Mouse (Mus musculus) lung, adult 18-20 months (tissue): ENCODE results near the gene Gnb3.
A peak's percentile ranks its signal among the peaks of the same experiment; 100 is the strongest.
"Not testable (repeated sequence)": the region's sequence is repeated elsewhere in the genome, so short reads cannot be mapped to it uniquely, and the experiment has no call there.

Experiments
- DNase-seq, 2 experiments: peaks; one replicate each; pipeline ENCODE4 v3.0.0; 2022; ENCODE audit warnings: mixed read lengths in 2 of 2

Gene Gnb3

DNA sequence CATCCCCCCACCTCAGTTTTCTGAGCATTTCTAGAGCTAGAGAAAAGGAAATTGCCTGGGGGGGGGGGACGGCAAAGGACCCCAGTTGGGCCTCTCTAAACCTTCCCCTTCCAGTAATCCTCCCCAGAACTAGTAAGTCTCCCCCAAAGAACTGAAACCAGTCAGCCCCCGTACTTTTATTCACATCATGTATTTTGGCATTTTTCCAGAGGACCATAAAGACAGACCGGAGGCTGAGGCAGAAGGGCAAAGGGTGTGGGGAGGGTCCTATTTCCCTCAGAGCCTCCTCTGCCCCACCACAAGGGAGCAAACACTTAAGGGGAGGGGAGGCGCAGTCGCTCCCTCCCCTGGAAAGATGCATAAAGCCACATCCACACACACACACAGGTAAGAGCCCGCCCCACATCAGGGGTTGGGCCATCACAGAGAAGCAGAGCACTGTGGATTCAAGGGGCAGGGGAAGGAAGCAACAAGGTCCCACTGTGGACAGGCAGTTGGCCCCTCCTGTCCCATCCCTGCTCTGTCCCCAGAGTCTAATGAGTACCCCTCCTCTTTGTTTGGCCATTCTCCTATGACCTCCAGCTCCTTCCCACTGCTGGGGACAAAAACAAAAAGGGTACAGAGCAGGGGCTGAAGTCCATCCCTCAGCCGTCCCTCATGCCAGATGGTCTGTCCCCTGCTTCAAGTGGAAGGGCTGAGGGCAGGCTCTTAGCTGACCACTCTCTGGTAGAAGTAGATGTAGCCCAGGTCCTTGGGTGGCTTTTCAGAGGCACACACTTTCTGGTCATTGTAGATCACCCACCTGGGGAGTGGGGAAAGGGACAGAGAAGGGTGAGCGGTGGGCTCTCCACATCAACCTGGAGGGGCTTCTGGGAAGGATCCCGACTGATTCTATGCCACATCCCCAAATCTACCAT lies 25.0 kb downstream of the Gnb3 start:
- no peak for DNase-seq

- no peak for DNase-seq
These were observed 25.6 kb downstream of the Gnb3 start for GRCm38 (mm10) chr6:124814448-124814847.

DNA sequence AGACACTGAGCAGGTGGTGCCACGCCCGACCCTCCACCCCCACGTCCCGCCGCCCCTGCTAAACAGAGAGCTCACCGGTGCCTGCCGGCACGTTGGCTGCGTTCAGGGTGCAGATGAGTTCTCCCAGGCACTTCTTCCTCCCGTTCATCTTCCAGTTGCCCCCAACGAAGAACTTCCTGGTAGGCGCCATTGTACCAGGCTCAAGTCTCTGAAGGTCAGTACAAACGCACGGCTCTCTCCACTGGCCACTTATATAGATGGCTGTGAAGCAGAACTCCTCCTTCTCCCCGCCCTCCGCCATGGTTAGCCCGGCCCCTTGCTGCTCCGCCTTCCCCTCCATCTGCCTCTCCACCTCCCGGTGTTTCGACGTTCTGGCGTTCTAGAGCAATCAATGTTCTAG lies 26.1 kb downstream of the Gnb3 start, which contains the start of gene Tpi1:
Gene Tpi1, minus strand, starts transcription at position 364 of the 400 bp plus-strand sequence.
- peak; percentile 95 for DNase-seq

- DNase-seq: peak; percentile 63 to 66
These were observed 26.6 kb downstream of the Gnb3 start for GRCm38 (mm10) chr6:124813496-124813895.

DNA sequence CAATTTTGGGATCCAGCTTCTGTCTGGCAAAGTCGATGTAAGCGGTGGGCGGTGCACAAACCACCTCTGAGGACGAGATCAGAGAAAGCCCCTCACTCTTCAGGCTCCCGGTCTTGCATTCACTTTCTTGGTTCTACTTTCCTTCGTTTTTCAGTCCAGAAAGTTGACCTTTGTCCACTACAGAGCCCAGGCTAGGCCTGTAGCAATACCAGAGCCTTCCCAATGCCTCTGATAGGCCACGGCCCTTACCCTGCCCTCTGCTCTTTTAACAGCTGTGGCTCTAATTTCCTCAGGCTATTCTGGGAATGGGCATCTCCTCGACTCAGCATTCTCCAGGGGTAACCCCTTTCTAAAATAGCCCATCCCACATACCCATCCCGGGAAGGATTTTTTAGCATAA lies 27.2 kb downstream of the Gnb3 start:
- DNase-seq: no peak

DNA sequence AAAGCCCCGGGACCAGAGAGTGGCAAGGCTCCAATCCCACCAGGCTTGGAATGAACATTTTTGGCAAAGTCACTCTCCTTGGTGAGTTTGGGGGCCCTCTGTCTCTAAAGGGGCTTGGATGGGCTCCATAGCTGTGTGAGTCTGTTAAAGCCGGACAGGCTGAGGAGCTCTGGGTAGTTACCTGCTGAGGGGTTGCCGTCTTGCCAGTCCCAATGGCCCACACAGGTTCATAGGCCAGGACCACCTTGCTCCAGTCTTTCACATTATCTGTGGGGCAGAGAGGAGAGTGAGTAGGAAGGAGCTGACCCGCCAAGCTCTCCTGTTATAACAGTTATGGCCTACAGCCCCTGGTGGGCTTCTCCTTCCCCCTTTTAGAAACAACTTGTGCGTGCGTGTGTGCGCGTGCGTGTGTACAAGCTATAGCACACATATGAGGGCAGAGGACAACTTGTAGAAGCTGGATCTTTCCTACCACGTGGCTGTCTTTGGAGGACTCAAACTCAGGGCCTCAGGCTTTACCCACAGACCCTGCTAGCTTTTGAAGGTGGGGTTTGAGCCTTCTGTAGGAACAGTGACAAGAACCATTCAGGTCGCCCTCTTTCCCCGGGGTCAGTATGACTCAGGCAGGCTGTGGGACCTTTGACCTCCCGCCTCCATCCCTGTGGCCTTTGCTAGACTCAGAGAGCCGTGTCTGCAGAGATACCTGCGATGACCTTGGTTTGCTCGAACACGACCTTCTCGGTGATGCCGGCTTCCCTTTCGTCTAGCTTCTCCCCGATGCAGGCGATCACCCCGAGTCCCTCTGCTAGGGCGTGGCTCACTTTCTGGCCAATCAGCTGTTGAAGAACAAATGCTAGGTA lies 28.1 kb downstream of the Gnb3 start:
- no peak for DNase-seq

GRCm38 (mm10) chr6:124811403-124811665 lies 28.7 kb downstream of the Gnb3 start:
- DNase-seq: no peak

- DNase-seq: not testable (repeated sequence)
These were observed 29.3 kb downstream of the Gnb3 start for GRCm38 (mm10) chr6:124810566-124811402.

GRCm38 (mm10) chr6:124809775-124810538 lies 30.1 kb downstream of the Gnb3 start:
- DNase-seq: no peak

- peak; percentile 83 to 89 for DNase-seq
These were observed 30.9 kb downstream of the Gnb3 start for GRCm38 (mm10) chr6:124809052-124809774.

GRCm38 (mm10) chr6:124808358-124809012 lies 31.6 kb downstream of the Gnb3 start, which contains the start of gene Spsb2:
Gene Spsb2 (plus strand): TSS chr6:124808661.
- peak; percentile 81 to 82 for DNase-seq

GRCm38 (mm10) chr6:124807986-124808357 lies 32.1 kb downstream of the Gnb3 start:
- DNase-seq: no peak

DNA sequence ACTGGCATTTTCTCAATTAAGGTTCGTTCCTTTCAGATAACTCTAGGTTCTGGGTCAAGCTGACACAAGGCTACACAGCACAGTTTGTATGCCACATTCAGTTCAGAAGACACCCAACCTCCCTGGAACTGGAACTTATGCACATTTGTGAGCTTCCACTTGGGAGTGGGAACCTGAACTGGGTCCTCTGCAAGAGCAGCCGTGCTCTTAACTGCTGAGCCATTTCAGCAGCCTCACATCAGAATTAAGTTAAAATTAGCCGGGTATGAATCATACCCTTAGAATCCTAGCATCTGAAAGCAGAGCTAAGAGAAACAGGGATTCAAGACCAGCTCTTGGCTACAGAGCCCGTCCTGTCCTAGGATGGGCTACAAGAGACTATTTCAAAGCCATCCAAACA lies 32.7 kb downstream of the Gnb3 start:
- no peak for DNase-seq

- no peak for DNase-seq
These were observed 33.5 kb downstream of the Gnb3 start for GRCm38 (mm10) chr6:124806446-124807140.

DNA sequence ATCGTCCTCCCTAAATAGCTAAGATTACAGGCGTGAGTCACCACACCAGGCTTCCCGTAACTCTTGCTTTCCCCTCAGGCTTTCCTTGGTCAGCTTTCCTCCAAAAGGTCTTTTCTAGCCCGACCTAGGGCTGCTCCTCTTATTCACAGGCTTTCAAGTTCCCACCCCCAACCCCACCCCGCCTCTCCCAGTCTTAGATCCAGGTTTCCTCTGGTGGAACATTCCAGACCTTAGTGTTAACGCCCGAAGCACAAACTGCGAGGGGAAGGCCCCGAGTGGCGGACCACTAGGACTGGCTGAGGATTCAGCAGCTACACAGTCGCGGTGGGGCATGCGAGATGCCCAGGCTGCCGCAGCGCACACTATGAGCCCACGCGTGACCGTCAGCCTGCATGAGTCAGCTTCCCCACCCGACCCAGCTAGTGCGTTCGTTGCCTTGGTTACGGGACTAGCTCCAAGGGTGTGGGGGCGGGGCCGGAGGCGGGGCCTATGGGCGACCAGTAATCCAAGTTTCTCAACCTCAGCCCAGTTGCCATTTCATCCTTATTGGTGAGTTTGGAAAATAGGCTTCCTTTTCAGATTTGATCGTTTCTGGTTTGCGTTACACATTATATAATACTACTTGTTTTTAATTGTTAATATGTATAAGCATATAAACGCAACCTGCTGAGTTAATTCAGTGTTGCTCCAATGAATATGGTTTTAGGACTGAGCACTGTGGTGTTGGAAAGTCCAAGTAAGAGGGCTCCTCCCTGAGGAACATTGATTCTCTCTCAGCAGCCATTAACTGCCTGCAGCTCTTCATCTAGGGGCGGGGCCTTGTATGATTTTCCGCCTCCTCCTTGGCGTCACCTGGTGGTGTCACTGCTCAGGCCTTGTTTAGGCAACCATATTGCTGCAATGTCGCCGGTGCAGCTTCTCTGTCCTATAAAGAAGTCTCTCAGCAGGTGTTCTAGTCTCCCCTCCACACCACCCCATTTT lies 34.4 kb downstream of the Gnb3 start:
- peak; percentile 94 to 97 for DNase-seq

DNA sequence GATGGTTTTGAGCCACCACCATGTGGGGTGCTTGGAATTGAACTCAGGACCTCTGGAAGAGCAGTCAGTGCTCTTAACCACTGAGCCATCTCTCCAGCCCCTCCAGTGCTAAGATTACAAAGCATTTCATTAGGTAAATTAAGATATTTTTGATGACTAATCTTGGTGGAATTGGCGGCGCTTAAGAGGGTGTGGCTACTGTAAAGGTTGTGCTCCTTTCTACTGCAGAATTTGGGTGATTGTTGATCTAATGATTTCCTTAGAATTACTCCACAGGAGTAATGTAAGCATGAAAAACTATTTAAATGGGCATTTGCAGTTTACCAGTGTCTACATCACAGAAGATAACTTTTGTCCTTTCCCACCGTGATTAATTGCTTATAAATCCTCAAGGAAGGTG lies 35.7 kb downstream of the Gnb3 start:
- no peak for DNase-seq

DNA sequence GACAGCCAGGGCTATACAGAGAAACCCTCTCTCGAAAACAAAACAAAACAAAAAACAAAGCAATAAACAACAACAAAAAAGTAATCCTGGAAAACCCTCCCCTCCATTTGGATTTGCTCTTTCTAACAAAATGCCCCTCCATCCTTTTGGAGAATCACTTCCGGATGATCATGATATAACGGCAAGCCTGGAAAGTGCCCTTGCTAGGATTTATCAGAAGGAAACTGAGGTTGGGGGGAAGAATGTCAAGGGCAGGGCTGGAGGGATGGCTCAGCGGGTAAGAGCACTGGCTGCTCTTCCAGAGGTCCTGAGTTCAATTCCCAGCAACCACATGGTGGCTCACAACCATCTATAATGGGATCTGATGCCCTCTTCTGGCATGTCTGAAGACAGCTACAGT lies 36.4 kb downstream of the Gnb3 start:
- not testable (repeated sequence) for DNase-seq

DNA sequence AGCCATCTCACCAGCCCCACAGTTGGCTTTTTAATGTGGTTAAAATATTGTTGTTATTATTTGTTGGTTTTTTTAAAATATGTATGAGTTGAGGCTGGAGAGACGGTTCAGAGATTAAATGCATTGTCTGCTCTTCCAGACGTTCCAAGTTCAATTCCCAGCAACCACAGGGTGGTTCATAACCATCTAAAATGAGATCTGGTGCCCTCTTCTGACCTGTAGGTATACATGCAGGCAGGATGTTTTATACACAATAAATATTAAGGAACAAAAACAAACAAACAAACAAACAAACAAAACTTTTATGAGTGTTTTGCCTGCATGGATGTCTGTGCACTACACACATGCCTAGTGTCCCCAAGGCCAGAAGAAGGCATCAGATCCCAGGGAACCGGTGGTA lies 37.0 kb downstream of the Gnb3 start:
- DNase-seq: no peak

DNA sequence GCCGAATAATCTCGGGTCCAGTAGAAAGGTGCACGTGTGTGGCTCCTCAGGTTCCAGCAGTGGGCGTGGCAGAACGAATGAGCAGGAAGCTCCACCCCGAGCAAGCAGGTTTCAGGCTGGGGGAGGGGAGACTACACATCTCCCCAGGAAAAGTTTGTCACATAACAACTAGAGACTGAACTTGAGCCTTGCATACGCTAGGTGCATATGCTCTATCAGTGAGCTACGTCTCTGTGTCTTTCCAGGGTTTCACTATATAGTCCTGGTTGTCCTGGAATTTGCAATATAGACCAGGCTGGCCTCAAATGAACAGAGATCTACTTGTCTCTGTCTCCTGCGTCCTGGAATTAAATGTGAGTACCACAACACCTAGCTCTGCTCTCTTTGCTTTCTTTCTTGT lies 37.7 kb downstream of the Gnb3 start:
- DNase-seq: not testable (repeated sequence)
